Mouse (Mus musculus): Measurements from ENCODE around the gene Slc35f3. TPM values are rescaled to one million over a fixed set of nuclear protein-coding genes. Genes with fewer than 3 reads are reported as not detected.

Slc35f3 gene
- total RNA-seq (2017), result not detected in 2 replicates

DNA sequence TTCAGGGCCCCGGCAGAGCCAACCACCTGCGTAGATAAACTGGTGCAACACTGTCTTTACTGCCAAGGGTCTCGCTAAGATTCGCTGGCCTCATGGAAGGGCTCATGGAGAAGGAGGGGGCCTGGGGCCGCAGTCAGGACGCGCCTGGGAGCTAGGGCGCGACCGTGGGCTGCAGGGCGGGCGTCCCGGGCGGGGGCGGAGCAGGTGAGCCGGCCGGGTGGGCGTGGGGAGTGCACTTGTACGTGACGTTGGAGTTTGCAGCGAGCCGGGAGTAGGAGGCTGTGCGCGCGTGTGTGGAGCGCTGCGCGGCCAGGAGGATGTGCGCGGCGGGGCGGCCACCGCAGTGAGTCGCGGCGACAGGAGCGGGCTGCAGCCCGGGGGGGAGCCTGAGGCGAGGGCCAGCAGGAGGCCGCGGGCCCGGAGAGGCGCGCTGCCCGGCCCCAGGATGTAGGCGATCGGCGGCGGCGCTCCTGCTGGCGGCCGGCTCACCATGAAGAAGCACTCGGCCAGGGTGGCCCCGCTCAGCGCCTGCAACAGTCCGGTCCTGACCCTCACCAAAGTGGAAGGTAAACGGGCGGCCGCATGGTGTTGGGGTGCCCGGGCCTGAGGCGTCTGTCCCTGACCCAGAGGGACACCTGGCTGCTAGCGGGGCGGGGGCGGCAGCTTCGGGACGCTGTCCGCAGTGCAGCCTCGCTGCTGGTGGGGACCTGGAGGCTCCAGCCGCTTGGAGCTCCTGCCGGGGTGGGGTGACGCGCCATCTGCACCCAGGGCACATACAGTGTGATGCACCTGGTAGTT is at the start of gene Slc35f3:
Gene Slc35f3, plus strand, starts transcription at position 263 of the 798 bp plus-strand sequence.
- peak in 1 of 2 experiments; percentile 21; a peak in 1 of 4 replicates for ATAC-seq (replicated peaks in 1 of 2; ENCODE audit: insufficient read depth in 1 of 2, low FRiP score in 2 of 2, low TSS enrichment in 1 of 2, low read depth in 1 of 2, poor library complexity in 2 of 2, severe bottlenecking in 2 of 2)

DNA sequence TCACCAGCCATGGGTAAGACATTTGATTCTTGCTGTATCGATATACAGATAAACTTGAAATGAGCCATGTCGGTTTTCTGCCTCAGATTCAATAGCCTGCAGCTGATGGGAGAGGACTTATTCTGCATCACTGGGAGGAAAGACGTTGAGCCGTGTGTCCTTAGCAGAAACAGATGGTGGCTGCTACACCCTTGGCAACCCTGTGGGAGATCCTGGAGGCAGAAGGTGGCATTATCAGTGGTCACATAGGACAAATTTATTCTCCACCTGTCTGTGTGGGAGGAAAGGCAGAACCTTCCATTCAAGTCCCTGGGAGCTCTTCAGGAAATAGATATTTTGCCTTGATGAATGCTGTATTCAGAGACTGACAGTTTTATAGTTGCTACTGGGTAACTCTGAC is 47.9 kb upstream of the Slc35f3 start:
- no peak for ATAC-seq (replicated peaks in 1 of 2; ENCODE audit: insufficient read depth in 1 of 2, low FRiP score in 2 of 2, low TSS enrichment in 1 of 2, low read depth in 1 of 2, poor library complexity in 2 of 2, severe bottlenecking in 2 of 2)

DNA sequence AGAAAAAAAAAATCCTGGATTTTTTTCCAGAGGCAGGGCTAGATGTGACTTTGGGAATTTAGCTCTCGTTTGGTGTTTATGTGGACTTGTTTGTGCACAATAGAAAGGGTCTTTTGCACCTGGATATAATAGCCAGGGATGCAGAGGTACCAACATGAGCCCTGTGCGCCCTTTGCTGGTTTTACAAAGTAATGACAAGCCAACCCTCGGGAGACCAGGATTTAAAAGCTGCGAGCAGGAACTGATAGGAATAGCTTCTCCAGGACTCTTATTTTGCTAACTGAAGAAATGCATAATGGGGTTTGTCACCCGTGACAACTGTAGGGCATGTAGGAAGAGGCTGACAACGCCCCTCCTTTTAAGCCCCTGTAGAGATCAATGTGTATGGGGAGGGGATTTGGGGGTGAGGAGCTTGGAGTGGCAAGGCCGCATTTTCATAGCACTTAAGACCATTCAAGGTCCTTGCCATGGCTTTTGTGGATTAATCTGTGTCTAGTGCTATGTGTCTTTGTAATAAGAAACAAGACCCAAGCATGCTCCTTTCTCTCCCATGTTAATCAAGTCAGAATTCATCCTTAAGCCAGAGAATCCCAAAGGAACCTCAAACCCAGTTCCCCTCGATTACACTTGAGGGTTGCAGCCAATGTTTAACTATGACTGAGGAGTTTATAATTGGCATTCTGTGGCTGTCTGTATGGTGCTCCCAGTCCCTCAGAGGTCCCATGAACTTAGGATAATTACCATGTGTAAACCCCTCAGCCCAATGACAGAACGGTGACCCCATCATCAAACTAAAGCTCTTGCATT is 41.6 kb upstream of the Slc35f3 start:
- ATAC-seq (replicated peaks in 1 of 2; ENCODE audit: insufficient read depth in 1 of 2, low FRiP score in 2 of 2, low TSS enrichment in 1 of 2, low read depth in 1 of 2, poor library complexity in 2 of 2, severe bottlenecking in 2 of 2), result no peak

DNA sequence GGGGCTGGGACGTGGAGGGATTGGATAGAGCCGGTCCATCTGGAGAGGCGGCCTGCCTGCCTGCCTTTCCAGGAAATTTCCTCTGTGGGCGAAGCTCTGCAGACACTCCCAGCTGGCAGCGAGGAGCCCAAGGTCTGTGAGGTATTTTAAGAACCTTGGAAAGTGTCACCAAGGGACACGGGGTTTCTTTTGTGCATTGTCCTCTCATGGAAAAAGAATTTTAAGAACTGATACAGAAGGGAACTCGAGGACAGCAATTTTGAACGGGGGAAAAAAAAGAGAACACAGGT is 41.0 kb upstream of the Slc35f3 start:
- ATAC-seq (replicated peaks in 1 of 2; ENCODE audit: insufficient read depth in 1 of 2, low FRiP score in 2 of 2, low TSS enrichment in 1 of 2, low read depth in 1 of 2, poor library complexity in 2 of 2, severe bottlenecking in 2 of 2), result no peak

DNA sequence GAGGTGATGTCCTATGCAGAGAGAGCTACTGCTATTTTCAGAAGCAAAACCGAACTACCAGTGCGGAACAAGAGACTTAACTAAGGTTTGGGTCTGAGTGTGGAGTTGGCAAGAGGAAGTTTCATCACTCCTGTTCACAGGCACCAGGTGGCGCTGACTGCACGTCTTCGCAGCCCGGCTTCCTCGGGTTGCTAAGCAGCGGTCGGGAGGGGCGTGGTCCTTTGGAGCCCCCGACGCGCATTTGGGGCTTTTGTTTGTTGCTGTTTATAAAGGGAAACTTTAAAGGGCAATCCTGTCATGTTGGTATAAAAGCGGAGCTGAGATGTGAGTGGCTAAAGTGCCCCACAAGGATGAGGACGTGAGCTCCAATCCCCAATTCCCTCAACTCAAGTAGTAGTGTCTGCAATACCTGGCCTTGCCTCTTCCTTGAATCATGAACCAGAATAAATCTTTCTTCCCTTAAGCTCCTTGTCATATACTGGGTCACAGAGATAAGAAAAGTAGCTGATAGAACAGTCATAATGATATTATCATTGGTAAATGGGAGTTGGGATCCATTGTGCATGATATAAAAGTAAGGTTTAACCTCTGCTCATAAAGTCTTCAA is 40.1 kb upstream of the Slc35f3 start:
- peak; percentile 72 to 89 for ATAC-seq (replicated peaks in 1 of 2; ENCODE audit: insufficient read depth in 1 of 2, low FRiP score in 2 of 2, low TSS enrichment in 1 of 2, low read depth in 1 of 2, poor library complexity in 2 of 2, severe bottlenecking in 2 of 2)

DNA sequence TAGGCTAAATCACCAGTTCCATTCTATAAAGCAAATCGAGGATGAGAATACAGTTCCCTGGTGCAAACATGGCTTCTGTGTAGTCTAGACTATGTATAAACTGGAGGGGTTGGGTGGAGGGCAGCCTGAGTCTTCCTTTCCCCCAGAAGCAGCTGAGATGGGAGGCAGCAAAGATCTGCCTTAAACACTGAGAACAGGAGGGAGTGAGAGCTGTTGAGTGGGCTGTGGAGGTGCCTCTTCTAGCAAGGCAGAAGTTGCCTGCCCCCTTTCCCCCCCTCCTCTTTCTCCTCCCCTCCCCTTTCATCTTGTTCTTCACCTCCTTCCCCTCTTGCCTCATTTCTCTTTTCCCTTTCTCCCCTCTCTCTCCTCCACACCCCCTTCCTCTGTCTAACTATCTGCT is 33.2 kb upstream of the Slc35f3 start:
- no peak for ATAC-seq (replicated peaks in 1 of 2; ENCODE audit: insufficient read depth in 1 of 2, low FRiP score in 2 of 2, low TSS enrichment in 1 of 2, low read depth in 1 of 2, poor library complexity in 2 of 2, severe bottlenecking in 2 of 2)

DNA sequence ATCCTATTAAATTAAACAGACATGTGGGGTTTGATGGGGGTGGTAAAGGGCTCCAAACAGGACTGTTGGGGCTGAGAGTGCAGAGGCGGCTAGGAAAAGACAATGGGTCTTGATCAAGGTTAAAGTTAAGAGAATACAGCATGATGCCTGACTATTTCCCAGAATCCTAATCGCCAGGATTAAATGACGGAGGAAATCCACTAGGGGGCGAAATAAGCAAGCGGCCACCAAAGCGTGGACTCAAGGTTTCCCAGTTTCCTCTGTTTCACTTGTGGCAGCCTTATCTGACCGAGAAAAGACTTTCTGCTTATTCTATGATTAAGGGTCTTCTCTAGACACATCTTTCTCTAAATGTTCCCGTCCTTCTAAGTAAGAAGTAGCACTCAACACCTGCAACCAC is 31.2 kb upstream of the Slc35f3 start:
- ATAC-seq (replicated peaks in 1 of 2; ENCODE audit: insufficient read depth in 1 of 2, low FRiP score in 2 of 2, low TSS enrichment in 1 of 2, low read depth in 1 of 2, poor library complexity in 2 of 2, severe bottlenecking in 2 of 2), result peak; percentile 2 to 51; a peak in 1 of 4 replicates

DNA sequence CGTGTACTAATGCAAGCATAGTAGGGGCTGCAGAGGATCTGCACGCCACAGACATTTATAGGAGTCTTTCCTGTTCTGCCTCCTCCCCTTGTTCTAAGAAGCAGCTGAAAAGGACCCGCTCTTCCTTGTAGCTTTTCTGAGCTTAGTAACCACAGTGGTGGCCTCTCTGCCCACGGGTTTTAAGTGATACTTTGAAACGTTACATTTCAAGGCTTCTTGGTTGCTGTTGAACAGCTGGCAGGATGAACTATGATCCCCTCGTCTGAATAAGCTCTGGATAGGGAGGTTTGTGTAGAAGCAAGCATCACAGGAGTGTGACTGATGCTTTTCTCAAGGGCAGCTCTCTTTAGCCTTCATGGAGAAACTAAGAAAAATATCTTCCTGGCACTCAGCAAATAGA is 28.6 kb upstream of the Slc35f3 start:
- no peak for ATAC-seq (replicated peaks in 1 of 2; ENCODE audit: insufficient read depth in 1 of 2, low FRiP score in 2 of 2, low TSS enrichment in 1 of 2, low read depth in 1 of 2, poor library complexity in 2 of 2, severe bottlenecking in 2 of 2)

DNA sequence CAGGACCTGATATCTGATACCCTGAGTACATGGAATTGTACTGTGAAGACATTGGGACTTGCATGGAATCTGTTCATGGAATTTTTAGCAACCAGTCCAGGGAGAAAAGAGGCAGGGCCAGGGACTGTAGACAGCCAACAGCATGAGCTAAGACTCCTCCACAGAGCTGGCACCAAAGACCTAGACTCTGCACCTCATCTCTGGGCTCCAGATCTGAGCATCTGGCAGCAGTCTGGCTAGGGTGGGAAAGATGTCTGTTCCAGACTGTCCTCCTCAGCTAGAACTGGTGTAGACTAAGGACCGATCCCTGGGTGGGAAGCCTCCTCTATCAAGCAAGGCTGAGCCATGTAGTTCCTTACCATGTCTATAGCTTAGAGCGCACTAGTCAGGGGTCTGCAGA is 25.9 kb upstream of the Slc35f3 start:
- no peak for ATAC-seq (replicated peaks in 1 of 2; ENCODE audit: insufficient read depth in 1 of 2, low FRiP score in 2 of 2, low TSS enrichment in 1 of 2, low read depth in 1 of 2, poor library complexity in 2 of 2, severe bottlenecking in 2 of 2)

DNA sequence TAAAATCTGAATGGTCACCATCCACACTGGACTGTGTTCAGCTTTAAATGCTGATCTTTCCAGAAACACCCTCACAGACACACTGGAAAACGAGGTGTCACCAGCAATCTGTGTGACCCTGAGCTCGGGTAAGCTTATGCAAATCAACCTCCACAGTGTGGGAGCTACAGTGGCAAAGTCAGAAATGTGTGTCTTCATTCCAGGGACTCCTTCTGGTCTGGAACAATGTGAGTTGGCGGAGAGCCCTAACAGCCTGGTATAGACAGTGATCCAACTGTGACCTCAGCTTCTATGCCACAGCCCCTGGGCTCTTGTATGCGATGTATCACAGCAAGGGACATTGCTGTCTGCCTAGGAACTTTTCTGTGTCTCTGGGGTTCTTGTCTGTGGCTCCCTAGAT is 25.3 kb upstream of the Slc35f3 start:
- no peak for ATAC-seq (replicated peaks in 1 of 2; ENCODE audit: insufficient read depth in 1 of 2, low FRiP score in 2 of 2, low TSS enrichment in 1 of 2, low read depth in 1 of 2, poor library complexity in 2 of 2, severe bottlenecking in 2 of 2)

DNA sequence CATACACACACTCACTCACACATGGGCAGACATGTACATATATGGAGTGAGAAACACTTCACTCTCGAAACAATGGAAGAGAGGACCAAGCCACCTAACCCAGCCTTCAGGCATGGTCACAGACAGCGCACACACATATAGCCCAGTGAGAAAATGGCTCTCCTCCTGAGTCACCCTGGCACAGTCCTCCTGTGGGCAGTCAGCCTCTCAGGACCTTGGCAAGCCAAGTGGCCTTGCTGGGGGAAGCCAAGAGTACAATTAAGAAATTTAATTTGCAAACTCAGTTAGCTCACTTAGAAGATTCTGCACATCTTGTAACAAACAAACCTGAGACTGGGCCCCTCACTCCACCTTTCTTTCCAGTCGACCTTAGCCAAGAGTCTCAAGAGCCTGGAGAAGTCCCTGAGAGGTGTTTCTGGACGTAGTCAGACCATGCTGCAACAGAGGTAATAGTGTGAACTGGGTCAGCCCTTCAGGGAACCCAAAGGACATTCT is 23.4 kb upstream of the Slc35f3 start:
- ATAC-seq (replicated peaks in 1 of 2; ENCODE audit: insufficient read depth in 1 of 2, low FRiP score in 2 of 2, low TSS enrichment in 1 of 2, low read depth in 1 of 2, poor library complexity in 2 of 2, severe bottlenecking in 2 of 2), result no peak

DNA sequence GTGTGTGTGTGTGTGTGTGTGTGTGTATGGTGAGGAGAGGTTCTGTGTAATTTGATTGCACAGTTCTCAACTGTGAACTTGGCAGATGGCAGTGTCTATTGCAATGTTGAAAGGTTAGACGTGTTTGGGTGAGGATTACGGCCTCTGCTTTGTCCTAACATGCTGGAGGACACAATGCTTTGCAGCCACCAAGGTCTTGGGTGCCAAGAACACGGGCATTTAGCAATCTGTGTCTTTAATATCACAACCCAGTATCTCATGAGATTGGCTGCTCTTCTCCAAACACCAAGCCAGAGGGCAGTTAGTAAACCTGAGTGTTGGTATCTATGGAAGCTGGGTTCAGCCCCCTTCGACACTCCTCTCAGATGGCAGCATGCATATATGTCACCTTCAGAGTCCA is 22.5 kb upstream of the Slc35f3 start:
- no peak for ATAC-seq (replicated peaks in 1 of 2; ENCODE audit: insufficient read depth in 1 of 2, low FRiP score in 2 of 2, low TSS enrichment in 1 of 2, low read depth in 1 of 2, poor library complexity in 2 of 2, severe bottlenecking in 2 of 2)

DNA sequence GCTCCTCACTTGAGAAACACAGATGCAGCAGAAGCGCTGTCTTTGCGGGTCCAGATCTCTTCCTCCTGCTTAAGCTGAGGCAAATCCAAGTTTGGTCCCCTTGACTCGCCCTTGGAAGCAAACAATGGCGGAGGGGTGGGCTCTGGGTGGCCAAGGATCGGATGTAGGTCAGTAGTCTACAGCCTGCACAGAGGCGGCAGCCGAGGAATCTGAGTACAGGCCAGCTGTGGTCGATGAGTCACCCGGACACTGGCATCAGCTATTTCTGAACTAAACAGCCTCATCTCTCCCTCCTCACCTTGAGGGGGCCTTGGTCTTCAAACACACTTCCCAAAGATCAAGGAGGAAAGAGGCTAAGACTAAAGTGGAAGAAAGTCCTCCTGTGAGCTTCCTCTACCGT is 6.4 kb upstream of the Slc35f3 start:
- ATAC-seq (replicated peaks in 1 of 2; ENCODE audit: insufficient read depth in 1 of 2, low FRiP score in 2 of 2, low TSS enrichment in 1 of 2, low read depth in 1 of 2, poor library complexity in 2 of 2, severe bottlenecking in 2 of 2), result no peak

DNA sequence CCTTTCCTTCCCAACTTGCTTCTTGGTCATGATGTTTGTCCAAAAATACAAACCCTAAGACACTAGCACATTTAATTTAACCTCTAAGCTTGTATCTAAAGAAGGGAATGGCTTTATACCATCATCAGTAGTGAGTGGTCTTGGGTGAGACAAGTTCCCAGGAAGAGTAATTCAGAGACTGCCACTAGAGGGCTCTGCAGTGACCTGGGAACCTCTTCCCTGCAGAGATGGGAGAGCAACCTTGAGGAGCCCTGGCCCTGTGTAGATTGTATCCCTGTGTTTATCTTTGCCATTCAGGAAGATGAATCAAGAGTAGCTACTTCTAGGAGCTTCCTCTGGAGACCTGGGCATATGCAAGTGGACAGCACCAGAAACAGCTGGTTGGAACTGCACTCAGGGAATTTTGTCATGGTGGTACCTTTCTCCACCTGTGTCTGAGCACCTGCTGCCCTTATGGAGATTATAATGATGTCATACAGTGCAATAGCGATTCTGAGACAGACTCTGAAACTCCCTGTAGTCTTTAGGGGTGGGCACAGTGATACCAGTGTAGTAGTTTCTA is 993 bp upstream of the Slc35f3 start:
- 0 out of 4 replicates have a peak, but pooled peaks have one; percentile 43 to 56 for ATAC-seq (replicated peaks in 1 of 2; ENCODE audit: insufficient read depth in 1 of 2, low FRiP score in 2 of 2, low TSS enrichment in 1 of 2, low read depth in 1 of 2, poor library complexity in 2 of 2, severe bottlenecking in 2 of 2)

DNA sequence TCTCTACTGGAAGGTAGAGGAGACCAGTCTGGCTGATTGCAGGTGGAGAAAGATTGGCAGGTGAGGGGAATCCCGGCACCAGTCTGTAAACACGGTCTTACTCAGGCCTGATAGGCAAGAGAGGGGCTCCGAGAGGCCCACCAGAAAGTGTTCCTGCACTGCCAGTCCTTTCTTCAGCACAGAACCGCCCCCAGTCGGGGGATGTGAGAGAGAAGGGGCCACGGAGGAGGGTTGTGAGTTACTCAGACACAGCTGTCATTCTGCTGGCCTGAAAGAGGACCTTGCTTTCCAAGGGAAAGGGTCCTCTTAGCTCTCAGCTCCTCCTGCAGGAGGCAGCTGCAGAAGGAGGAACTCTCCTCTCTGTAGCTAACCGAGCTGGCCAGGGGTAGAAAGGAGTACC is 975 bp downstream of the Slc35f3 start:
- ATAC-seq (replicated peaks in 1 of 2; ENCODE audit: insufficient read depth in 1 of 2, low FRiP score in 2 of 2, low TSS enrichment in 1 of 2, low read depth in 1 of 2, poor library complexity in 2 of 2, severe bottlenecking in 2 of 2), result no peak

DNA sequence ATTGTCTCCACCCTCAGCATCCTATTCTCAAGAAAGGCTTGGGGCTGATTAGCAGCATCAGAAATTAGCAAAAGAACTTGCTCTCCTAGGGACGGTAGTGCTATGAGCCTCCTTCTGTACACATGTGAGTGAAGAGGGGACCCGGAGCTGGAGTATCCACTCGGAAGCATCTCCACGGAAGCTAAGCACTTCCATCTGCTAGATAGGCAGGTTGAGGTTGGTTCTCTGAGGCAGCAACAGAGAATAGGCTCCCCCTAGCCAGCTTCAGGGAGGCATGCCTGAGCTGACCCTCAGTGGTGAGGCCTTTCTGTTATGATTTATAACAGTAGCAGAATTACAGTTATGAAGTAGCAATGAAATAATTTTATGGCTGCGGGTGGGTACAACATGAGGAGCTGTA is 2.0 kb downstream of the Slc35f3 start:
- ATAC-seq (replicated peaks in 1 of 2; ENCODE audit: insufficient read depth in 1 of 2, low FRiP score in 2 of 2, low TSS enrichment in 1 of 2, low read depth in 1 of 2, poor library complexity in 2 of 2, severe bottlenecking in 2 of 2), result no peak

DNA sequence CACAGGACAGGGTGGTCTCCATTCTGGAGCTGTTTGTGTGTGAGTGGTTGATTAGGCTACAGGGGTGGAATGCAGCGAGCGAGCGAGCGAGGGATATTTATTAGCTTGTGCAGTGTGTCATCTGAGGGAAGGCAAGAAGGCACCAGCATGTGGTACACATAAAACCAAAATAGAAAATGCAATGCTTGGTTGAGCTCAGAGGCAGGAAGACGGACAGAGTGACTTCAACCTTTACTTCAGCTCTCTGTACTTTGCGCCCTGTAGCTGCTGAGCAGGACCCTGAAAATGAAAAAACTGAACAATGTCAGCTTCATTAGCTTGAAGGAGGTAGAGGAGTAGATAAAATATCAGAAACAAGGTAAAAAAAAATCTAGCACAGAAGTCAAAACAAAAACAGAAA is 3.2 kb downstream of the Slc35f3 start:
- ATAC-seq (replicated peaks in 1 of 2; ENCODE audit: insufficient read depth in 1 of 2, low FRiP score in 2 of 2, low TSS enrichment in 1 of 2, low read depth in 1 of 2, poor library complexity in 2 of 2, severe bottlenecking in 2 of 2), result no peak

DNA sequence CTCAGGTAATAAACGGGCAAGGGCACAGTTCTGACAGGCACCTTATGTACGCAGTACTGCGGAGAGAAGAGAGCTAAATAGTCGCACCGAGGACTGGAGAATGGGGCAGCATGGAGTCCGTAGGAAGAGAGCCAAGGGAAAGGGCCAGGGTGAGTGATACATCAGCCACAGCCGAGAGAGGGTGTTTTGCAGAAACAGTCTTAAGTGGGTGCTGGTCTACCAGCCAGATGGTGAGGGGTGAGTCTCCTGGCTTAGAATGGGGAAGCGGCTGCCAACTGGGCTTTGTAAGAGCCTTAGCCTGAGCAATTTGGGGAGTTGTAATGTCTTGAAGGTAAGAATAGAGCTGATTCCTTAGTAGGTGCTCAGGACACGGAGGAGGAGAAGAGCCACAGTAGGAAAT is 8.8 kb downstream of the Slc35f3 start:
- no peak for ATAC-seq (replicated peaks in 1 of 2; ENCODE audit: insufficient read depth in 1 of 2, low FRiP score in 2 of 2, low TSS enrichment in 1 of 2, low read depth in 1 of 2, poor library complexity in 2 of 2, severe bottlenecking in 2 of 2)

Data from hematopoietic stem cell, adult 5-6 weeks (primary cell).